Mouse (Mus musculus): ENCODE data around the gene Fam173b. TPM values are rescaled to one million over a fixed set of nuclear protein-coding genes. Genes with fewer than 3 reads are reported as not detected.

The Fam173b gene
- total and polyA plus RNA-seq, 2 experiments from 2014 or later, result 7.0 to 10.7 TPM

GRCm38 (mm10) chr15:31565184-31565583, 36.5 kb upstream of the Fam173b start, which contains the start of gene Cmbl:
Gene Cmbl, plus strand, starts transcription at chr15:31565389.
- 71% methylated on average over 5 of the region's 5 CpGs for WGBS
- Histone ChIP-seq H3K27ac (ENCODE audit: low read depth, low read length) (no peak within 1 kb of the TSS), H3K4me2 (ENCODE audit: low read depth) (no peak within 1 kb of the TSS), H3K9me3 (ENCODE audit: low read length) (no peaks in the 10 kb centered on the region), H3K4me3 (ENCODE audit: low read depth, low read length) (no peak within 1 kb of the TSS), H3K4me1 (ENCODE audit: insufficient read depth) (no peaks in the 10 kb centered on the region), H3K9ac (no peak within 1 kb of the TSS), H3K36me3 (ENCODE audit: insufficient read depth) (no peaks in the 10 kb centered on the region), H3K27me3 (ENCODE audit: insufficient read depth, low read length) (no peaks in the 10 kb centered on the region)
- no peak for TF ChIP-seq CTCF (IDR thresholded peaks at IDR 0.05; ENCODE audit: low read depth)
- peak; percentile 20 for DNase-seq
- peak; percentile 40 for ATAC-seq

- Histone ChIP-seq H3K27me3 (ENCODE audit: insufficient read depth, low read length) (no peaks in the 10 kb centered on the region), H3K36me3 (ENCODE audit: insufficient read depth) (no peaks in the 10 kb centered on the region), H3K9ac (no peak overlapping the region), H3K27ac (ENCODE audit: low read depth, low read length) (no peak overlapping the region), H3K4me1 (ENCODE audit: insufficient read depth) (no peaks in the 10 kb centered on the region), H3K9me3 (ENCODE audit: low read length) (no peaks in the 10 kb centered on the region), H3K4me3 (ENCODE audit: low read depth, low read length) (no peak overlapping the region), H3K4me2 (ENCODE audit: low read depth) (no peak overlapping the region)
- ATAC-seq, result 0 out of 2 replicates have a peak, but pooled peaks have one; percentile 12
- TF ChIP-seq CTCF (IDR thresholded peaks at IDR 0.05; ENCODE audit: low read depth), result no peak
- DNase-seq, result no peak
- 63% methylated on average over 1 of the region's 1 CpGs for WGBS
Observed at GRCm38 (mm10) chr15:31565786-31566185, 35.9 kb upstream of the Fam173b start.

- no peak for TF ChIP-seq CTCF (IDR thresholded peaks at IDR 0.05; ENCODE audit: low read depth)
- H3K27me3 ChIP-seq (ENCODE audit: insufficient read depth, low read length), result no peaks in the 10 kb centered on the region
- H3K27ac ChIP-seq (ENCODE audit: low read depth, low read length), result no peak overlapping the region
- 74% methylated on average over 7 of the region's 7 CpGs for WGBS
- no peak overlapping the region for H3K9ac ChIP-seq
- H3K4me1 ChIP-seq (ENCODE audit: insufficient read depth), result no peaks in the 10 kb centered on the region
- H3K4me2 ChIP-seq (ENCODE audit: low read depth), result no peak overlapping the region
- DNase-seq, result no peak
- H3K36me3 ChIP-seq (ENCODE audit: insufficient read depth), result no peaks in the 10 kb centered on the region
- H3K4me3 ChIP-seq (ENCODE audit: low read depth, low read length), result no peak overlapping the region
- no peak for ATAC-seq
- H3K9me3 ChIP-seq (ENCODE audit: low read length), result no peaks in the 10 kb centered on the region
Observed at GRCm38 (mm10) chr15:31567431-31567830, 34.2 kb upstream of the Fam173b start.

DNA sequence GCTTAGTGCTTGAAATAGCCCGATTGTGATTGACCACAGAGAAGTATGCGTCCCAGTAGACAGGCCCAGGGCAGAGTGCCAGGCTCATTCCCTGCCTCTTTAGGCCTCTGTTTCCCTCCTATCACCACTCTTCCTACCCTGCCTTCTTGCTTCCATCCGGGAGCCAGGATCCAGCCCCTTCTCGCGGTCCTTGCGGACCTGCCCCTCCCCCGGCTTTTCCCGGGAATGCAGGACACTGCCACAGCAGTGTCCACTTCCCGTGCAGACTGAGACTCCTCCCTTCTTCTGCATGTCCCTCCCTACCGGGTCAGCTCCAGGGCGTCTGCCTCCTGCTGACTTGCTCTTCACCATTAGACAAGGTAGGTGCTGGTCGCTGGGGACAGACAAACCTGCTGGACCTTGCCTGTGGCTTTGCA, 33.1 kb upstream of the Fam173b start:
- H3K27me3 ChIP-seq (ENCODE audit: insufficient read depth, low read length), result no peaks in the 10 kb centered on the region
- no peak for TF ChIP-seq CTCF (IDR thresholded peaks at IDR 0.05; ENCODE audit: low read depth)
- no peak overlapping the region for H3K4me2 ChIP-seq (ENCODE audit: low read depth)
- no peaks in the 10 kb centered on the region for H3K4me1 ChIP-seq (ENCODE audit: insufficient read depth)
- WGBS, result 23% methylated on average over 12 of the region's 12 CpGs
- DNase-seq (no peak), ATAC-seq (no peak)
- no peaks in the 10 kb centered on the region for H3K36me3 ChIP-seq (ENCODE audit: insufficient read depth)
- no peak overlapping the region for H3K4me3 ChIP-seq (ENCODE audit: low read depth, low read length)
- no peak overlapping the region for H3K27ac ChIP-seq (ENCODE audit: low read depth, low read length)
- no peaks in the 10 kb centered on the region for H3K9me3 ChIP-seq (ENCODE audit: low read length)
- H3K9ac ChIP-seq, result no peak overlapping the region

- Histone ChIP-seq H3K4me2 (ENCODE audit: low read depth) (no peak overlapping the region), H3K4me1 (ENCODE audit: insufficient read depth) (no peaks in the 10 kb centered on the region), H3K4me3 (ENCODE audit: low read depth, low read length) (no peak overlapping the region), H3K9me3 (ENCODE audit: low read length) (no peaks in the 10 kb centered on the region), H3K27me3 (ENCODE audit: insufficient read depth, low read length) (no peaks in the 10 kb centered on the region), H3K9ac (no peak overlapping the region), H3K27ac (ENCODE audit: low read depth, low read length) (no peak overlapping the region), H3K36me3 (ENCODE audit: insufficient read depth) (no peaks in the 10 kb centered on the region)
- no peak for TF ChIP-seq CTCF (IDR thresholded peaks at IDR 0.05; ENCODE audit: low read depth)
- DNase-seq (no peak), ATAC-seq (no peak)
- WGBS, result 61% methylated on average over 9 of the region's 9 CpGs
Observed at GRCm38 (mm10) chr15:31569325-31570022, 32.2 kb upstream of the Fam173b start.

DNA sequence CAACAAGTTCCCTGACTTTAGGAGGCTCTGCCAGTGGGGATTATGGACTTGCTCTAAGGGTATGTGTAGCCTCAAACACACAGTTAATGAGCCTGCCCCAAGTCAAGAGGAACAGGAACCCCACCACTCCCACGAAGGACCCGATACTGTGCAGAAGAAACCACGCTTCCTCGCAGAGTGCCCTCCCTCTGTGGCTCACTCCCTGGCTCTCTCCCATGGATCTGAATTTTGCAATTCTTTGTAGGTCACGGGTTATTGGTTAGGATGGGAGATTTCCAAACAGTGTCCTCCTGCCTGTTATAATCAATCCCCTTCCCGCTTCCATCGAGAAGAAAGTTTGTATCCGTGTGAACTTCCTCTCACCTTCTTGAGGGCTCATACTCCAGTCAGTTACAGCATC, 30.7 kb upstream of the Fam173b start:
- Histone ChIP-seq H3K9ac (no peak overlapping the region), H3K9me3 (ENCODE audit: low read length) (no peaks in the 10 kb centered on the region), H3K4me3 (ENCODE audit: low read depth, low read length) (no peak overlapping the region), H3K36me3 (ENCODE audit: insufficient read depth) (no peaks in the 10 kb centered on the region), H3K27me3 (ENCODE audit: insufficient read depth, low read length) (no peaks in the 10 kb centered on the region), H3K4me2 (ENCODE audit: low read depth) (no peak overlapping the region), H3K27ac (ENCODE audit: low read depth, low read length) (no peak overlapping the region), H3K4me1 (ENCODE audit: insufficient read depth) (no peaks in the 10 kb centered on the region)
- TF ChIP-seq CTCF (IDR thresholded peaks at IDR 0.05; ENCODE audit: low read depth), result no peak
- DNase-seq (no peak), ATAC-seq (no peak)
- 91% methylated on average over 8 of the region's 8 CpGs for WGBS

GRCm38 (mm10) chr15:31571906-31572722, 29.5 kb upstream of the Fam173b start:
- Histone ChIP-seq H3K36me3 (ENCODE audit: insufficient read depth) (no peaks in the 10 kb centered on the region), H3K9me3 (ENCODE audit: low read length) (no peaks in the 10 kb centered on the region), H3K4me3 (ENCODE audit: low read depth, low read length) (no peak overlapping the region), H3K4me2 (ENCODE audit: low read depth) (no peak overlapping the region), H3K4me1 (ENCODE audit: insufficient read depth) (no peaks in the 10 kb centered on the region), H3K27me3 (ENCODE audit: insufficient read depth, low read length) (no peaks in the 10 kb centered on the region), H3K9ac (no peak overlapping the region), H3K27ac (ENCODE audit: low read depth, low read length) (no peak overlapping the region)
- ATAC-seq (no peak), DNase-seq (no peak)
- no peak for TF ChIP-seq CTCF (IDR thresholded peaks at IDR 0.05; ENCODE audit: low read depth)
- WGBS, result 78% methylated on average over 16 of the region's 16 CpGs
